Mouse (Mus musculus) kidney, postnatal 0 days (tissue): Measurements from ENCODE around the gene Fgfr1op. TPM values are rescaled to one million over a fixed set of nuclear protein-coding genes. Genes with fewer than 3 reads are reported as not detected.

Source experiments
- ATAC-seq: fragments of 200-750 bp; cut with Nextera tagmentation; replicated peaks from 2 replicates; pipeline ENCODE4 v1.8.0; 2017; ENCODE audit warnings: low read depth, moderate number of reproducible peaks, moderate TSS enrichment, moderate library complexity; ENCODE audit not compliant: low FRiP score
- DNase-seq: peaks from one replicate; pipeline ENCODE4 v3.0.0-alpha.2; 2016; ENCODE audit warnings: low spot score
- H3K27ac ChIP-seq: fragments of 300-500 bp; sonication (generic); 2 replicates; pipeline ENCODE4 v1.5.1; 2014; ENCODE audit warnings: mild to moderate bottlenecking
- H3K27me3 ChIP-seq: fragments of 300-500 bp; sonication (generic); 2 replicates; pipeline ENCODE4 v1.6.1; 2014; ENCODE audit warnings: low read length, mixed read lengths; ENCODE audit not compliant: insufficient read depth
- H3K36me3 ChIP-seq: fragments of 300-500 bp; sonication (generic); 2 replicates; pipeline ENCODE4 v1.6.1; 2014; ENCODE audit warnings: low read length, mixed read lengths; ENCODE audit not compliant: insufficient read depth
- H3K4me1 ChIP-seq: fragments of 300-500 bp; sonication (generic); replicated peaks from 2 replicates; pipeline ENCODE4 v1.6.1; 2014; ENCODE audit warnings: antibody characterized with exemption, low read length, mixed read lengths; ENCODE audit not compliant: insufficient read depth
- H3K4me2 ChIP-seq: fragments of 300-500 bp; sonication (generic); 2 replicates; pipeline ENCODE4 v1.6.1; 2014; ENCODE audit warnings: mild to moderate bottlenecking, low read length, moderate library complexity, mixed read lengths
- H3K4me3 ChIP-seq: fragments of 300-500 bp; sonication (generic); replicated peaks from 2 replicates; pipeline ENCODE4 v1.5.1; 2014; ENCODE audit warnings: low read depth, low read length
- H3K9ac ChIP-seq: fragments of 300-500 bp; sonication (generic); 2 replicates; pipeline ENCODE4 v1.6.1; 2014; ENCODE audit warnings: low read depth, low read length
- H3K9me3 ChIP-seq: fragments of 300-500 bp; sonication (generic); replicated peaks from 2 replicates; pipeline ENCODE4 v1.6.1; 2016; ENCODE audit warnings: low read length, inconsistent platforms, mixed read lengths
- CTCF ChIP-seq: IDR thresholded peaks from 2 replicates; pipeline ENCODE4 v1.5.1; 2016; ENCODE audit warnings: antibody characterized with exemption, low read depth, mild to moderate bottlenecking, moderate library complexity
- WGBS: fragments of 180-500 bp; shearing (Covaris S2); extraction: QIAGEN DNeasy Blood & Tissue Kit; methylation state at CpG from one replicate; pipeline ENCODE4 v1.1.7; 2014; 5-methylcytosine and 5-hydroxymethylcytosine counted together
- polyA plus RNA-seq: library from polyadenylated mRNA; unstranded; fragments of >200 nt; fragmentation: Nextera tagmentation; extraction: Ambion mirVana; gene quantifications from 2 replicates; pipeline ENCODE4 v1.2.1, GENCODE M21; 2015

Fgfr1op gene
- polyA plus RNA-seq, 1 experiment from 2014 or later = 28.7 TPM

DNA sequence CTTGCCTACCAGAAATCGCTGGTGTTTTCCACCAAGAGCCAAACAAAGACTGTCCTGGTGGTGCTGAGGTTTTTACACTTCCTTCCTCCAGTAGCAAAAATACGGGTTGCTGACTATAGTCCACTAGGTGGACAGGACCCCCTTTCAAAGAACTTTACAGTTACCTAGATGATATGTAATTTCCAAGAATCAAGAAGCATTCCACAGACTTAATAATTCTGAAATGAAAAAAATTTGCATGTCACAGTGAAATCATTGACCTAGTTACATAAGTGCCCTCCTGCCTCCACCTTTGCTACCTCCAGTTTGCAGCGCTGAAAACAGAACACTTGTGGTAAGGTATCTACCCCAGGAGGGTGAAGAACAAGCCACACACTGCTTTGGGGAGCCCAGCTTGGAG lies 70.4 kb downstream of the Fgfr1op start, which contains the start of gene Ccr6:
Gene Ccr6 (plus strand): TSS at position 301 of the 400 bp plus-strand sequence.
- Histone ChIP-seq H3K36me3 (no peaks in the 10 kb centered on the region), H3K4me2 (no peak within 1 kb of the TSS), H3K9ac (no peak within 1 kb of the TSS), H3K9me3 (no peaks in the 10 kb centered on the region), H3K4me3 (no peak within 1 kb of the TSS), H3K27me3 (no peaks in the 10 kb centered on the region), H3K4me1 (no peaks in the 10 kb centered on the region; the same call in 1 of the 2 replicates), H3K27ac (no peak within 1 kb of the TSS)
- DNase-seq = no peak
- no peak for ATAC-seq
- WGBS = 78% methylated on average over 3 of the region's 3 CpGs
- TF ChIP-seq CTCF = no peak

DNA sequence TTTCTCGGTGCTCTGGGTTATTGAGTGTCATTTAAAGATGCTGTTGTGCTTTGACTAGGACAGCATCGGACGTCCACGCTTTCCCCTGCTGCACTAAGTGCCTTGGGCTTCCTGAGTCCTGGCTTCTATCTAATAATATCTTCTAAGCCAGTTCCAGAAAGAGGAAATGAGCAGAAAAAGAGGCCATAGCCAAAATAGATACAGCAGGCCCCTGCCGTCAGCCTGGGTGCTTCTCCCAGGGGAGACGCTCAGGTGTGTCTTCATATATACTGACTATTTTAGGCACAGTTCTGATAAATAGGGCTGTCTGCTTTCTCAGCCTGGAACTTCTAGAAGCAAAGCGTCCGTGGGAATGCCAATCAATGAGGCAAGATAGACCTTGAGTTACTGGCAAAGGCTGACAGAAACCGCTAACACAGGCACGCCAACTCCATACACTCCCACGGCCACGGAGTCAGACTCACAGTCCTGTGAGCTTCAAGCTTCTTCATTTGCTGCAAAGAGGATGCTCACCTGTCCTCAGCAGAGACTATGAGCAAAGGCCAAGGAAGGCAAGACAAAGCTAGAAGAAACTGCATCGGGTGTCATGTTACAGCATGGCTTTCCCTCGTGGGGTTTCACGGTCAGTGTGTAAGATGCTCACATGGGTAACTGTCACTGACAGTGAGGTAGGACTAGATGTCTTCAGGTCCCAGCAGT lies 72.9 kb downstream of the Fgfr1op start:
- Histone ChIP-seq H3K27ac (no peak overlapping the region), H3K9me3 (no peaks in the 10 kb centered on the region), H3K27me3 (no peaks in the 10 kb centered on the region), H3K4me3 (no peak overlapping the region), H3K4me2 (no peak overlapping the region), H3K36me3 (no peaks in the 10 kb centered on the region), H3K4me1 (no peaks in the 10 kb centered on the region), H3K9ac (no peak overlapping the region)
- no peak for TF ChIP-seq CTCF
- 67% methylated on average over 15 of the region's 15 CpGs for WGBS
- no peak for ATAC-seq
- DNase-seq = no peak

DNA sequence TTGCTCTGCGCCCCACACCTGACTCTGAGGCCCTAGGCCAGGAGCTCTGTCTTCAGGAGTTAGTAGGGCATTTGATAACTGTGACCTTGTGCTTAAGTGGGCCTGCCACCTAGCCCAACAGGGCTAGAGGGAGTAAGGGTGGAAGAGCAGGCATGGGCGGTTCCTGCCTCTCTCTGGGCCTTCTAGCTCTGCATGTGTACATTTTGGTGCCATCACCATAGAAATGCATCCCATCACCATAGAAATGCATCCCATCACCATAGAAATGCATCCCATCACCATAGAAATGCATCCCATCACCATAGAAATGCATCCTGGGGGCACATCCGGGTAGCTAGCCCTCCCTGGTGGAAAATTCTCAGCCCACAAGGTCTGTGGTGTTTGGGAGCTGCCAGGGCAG lies 74.3 kb downstream of the Fgfr1op start:
- WGBS = 83% methylated on average over 3 of the region's 3 CpGs
- DNase-seq = no peak
- TF ChIP-seq CTCF = no peak
- Histone ChIP-seq H3K4me2 (no peak overlapping the region), H3K27ac (no peak overlapping the region), H3K27me3 (no peaks in the 10 kb centered on the region), H3K9ac (no peak overlapping the region), H3K36me3 (no peaks in the 10 kb centered on the region), H3K4me1 (no peaks in the 10 kb centered on the region), H3K9me3 (no peaks in the 10 kb centered on the region), H3K4me3 (no peak overlapping the region)
- no peak for ATAC-seq

DNA sequence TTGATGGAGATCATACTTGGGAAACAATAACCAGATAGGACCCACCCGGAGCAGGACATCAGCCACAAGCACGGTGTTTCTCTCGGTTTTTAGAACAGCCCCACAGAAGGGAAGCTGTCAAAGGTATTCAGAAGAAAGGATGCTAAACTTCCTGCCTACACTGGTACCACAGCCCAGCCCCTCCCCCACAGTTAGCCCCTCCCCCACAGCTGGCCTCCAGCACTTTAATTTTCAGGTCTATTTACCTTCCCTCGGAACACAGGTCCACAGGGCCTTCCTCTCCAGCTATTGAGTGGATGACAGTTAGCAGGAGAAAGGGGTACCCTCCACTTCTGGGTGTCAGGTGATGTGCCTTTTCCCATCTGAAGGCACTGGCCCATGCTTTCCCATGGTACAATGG lies 75.2 kb downstream of the Fgfr1op start:
- no peaks in the 10 kb centered on the region for H3K36me3 ChIP-seq
- TF ChIP-seq CTCF = no peak
- H3K4me3 ChIP-seq = no peak overlapping the region
- DNase-seq (no peak), ATAC-seq (no peak)
- no peaks in the 10 kb centered on the region for H3K4me1 ChIP-seq
- no peaks in the 10 kb centered on the region for H3K27me3 ChIP-seq
- 61% methylated on average over 4 of the region's 4 CpGs for WGBS
- H3K9me3 ChIP-seq = no peaks in the 10 kb centered on the region
- no peak overlapping the region for H3K9ac ChIP-seq
- no peak overlapping the region for H3K27ac ChIP-seq
- no peak overlapping the region for H3K4me2 ChIP-seq

DNA sequence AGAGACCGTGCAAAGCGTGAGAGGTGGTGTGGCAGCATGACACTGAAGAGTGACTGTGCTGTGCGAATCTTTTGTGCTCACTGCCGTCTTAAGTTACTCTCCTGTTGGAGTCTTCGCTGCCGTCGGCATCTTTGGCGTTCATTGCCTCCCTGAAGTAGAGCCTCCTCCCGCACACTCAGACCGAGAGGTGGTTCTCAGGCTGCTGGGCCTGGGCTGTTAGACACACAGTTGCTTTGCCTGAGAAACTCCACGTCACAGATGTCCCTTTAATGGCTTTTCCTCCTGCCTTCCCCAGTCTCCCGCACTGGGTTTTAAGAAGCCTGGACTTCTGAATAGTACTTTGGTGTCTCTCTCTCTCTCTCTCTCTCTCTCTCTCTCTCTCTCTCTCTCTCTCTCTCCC lies 76.3 kb downstream of the Fgfr1op start:
- TF ChIP-seq CTCF = no peak
- H3K4me3 ChIP-seq = no peak overlapping the region
- no peaks in the 10 kb centered on the region for H3K4me1 ChIP-seq
- no peak for ATAC-seq
- no peak overlapping the region for H3K27ac ChIP-seq
- no peak for DNase-seq
- 50% methylated on average over 12 of the region's 12 CpGs for WGBS
- H3K4me2 ChIP-seq = no peak overlapping the region
- H3K9ac ChIP-seq = no peak overlapping the region
- H3K27me3 ChIP-seq = no peaks in the 10 kb centered on the region
- H3K36me3 ChIP-seq = no peaks in the 10 kb centered on the region
- no peaks in the 10 kb centered on the region for H3K9me3 ChIP-seq

DNA sequence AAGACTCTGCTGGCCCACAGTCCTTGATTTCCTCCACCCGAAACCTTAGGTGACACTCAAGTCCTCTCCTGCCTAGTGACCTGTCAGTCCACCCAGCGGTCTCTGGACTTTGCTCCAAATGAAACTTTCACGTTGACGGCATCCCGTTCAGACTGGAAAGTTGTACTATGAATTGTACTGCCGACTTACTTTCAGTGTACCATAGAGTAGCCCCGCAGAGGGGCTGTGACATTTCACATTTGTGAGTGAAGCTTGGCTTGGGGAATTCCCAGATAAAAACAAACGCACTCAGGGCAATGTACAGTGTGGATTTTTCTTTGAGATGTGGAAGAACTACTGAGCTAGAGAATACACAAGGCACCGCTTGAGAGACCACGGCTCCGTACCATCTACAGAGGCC lies 76.9 kb downstream of the Fgfr1op start:
- H3K4me3 ChIP-seq = no peak overlapping the region
- no peaks in the 10 kb centered on the region for H3K27me3 ChIP-seq
- H3K4me1 ChIP-seq = no peaks in the 10 kb centered on the region
- 78% methylated on average over 11 of the region's 11 CpGs for WGBS
- DNase-seq = no peak
- TF ChIP-seq CTCF = no peak
- no peaks in the 10 kb centered on the region for H3K36me3 ChIP-seq
- no peaks in the 10 kb centered on the region for H3K9me3 ChIP-seq
- no peak for ATAC-seq
- no peak overlapping the region for H3K4me2 ChIP-seq
- H3K9ac ChIP-seq = no peak overlapping the region
- H3K27ac ChIP-seq = no peak overlapping the region

DNA sequence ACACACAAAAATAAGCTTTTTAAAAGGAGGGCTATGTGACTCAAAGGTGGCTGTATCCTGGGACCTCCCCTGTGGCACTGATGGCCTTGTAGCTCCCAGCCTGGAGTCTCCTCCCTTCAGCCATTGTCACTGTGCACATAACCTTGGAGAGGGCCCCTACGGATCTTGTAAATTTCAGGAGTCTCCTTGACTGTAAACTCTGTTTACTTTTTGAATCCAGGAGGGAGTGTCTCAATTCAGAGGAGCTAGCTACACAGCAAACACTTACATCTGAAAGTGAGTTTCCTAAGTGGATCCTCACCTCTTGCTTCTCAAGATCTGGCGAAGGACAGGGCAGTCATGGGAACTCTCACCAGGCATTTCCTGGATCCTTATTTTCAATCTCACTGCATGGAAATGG lies 78.8 kb downstream of the Fgfr1op start:
- no peaks in the 10 kb centered on the region for H3K4me1 ChIP-seq
- H3K27me3 ChIP-seq = no peaks in the 10 kb centered on the region
- no peak overlapping the region for H3K4me2 ChIP-seq
- H3K27ac ChIP-seq = no peak overlapping the region
- DNase-seq (no peak), ATAC-seq (no peak)
- H3K36me3 ChIP-seq = no peaks in the 10 kb centered on the region
- TF ChIP-seq CTCF = no peak
- no peak overlapping the region for H3K9ac ChIP-seq
- no peak overlapping the region for H3K4me3 ChIP-seq
- H3K9me3 ChIP-seq = no peaks in the 10 kb centered on the region
- WGBS = 60% methylated on average over 2 of the region's 2 CpGs
